Mouse (Mus musculus) kidney, embryonic 14.5 days (tissue): ENCODE data around the gene Gm10600. TPM values are rescaled to one million over a fixed set of nuclear protein-coding genes. Genes with fewer than 3 reads are reported as not detected.
"Not testable (repeated sequence)": the region's sequence is repeated elsewhere in the genome, so short reads cannot be mapped to it uniquely, and the experiment has no call there.

ENCODE experiments used
- ATAC-seq: fragments of 200-750 bp; cut with Nextera tagmentation; 2 replicates; pipeline ENCODE4 v1.8.0; 2017; ENCODE audit warnings: moderate number of reproducible peaks, mild to moderate bottlenecking, moderate TSS enrichment, moderate library complexity; ENCODE audit not compliant: low FRiP score, low TSS enrichment
- H3K27ac ChIP-seq: fragments of 300-500 bp; sonication (generic); 2 replicates; pipeline ENCODE4 v1.5.1; 2014; ENCODE audit warnings: low read depth, mild to moderate bottlenecking, low read length, moderate library complexity, mixed read lengths
- H3K27me3 ChIP-seq: fragments of 300-500 bp; sonication (generic); 2 replicates; pipeline ENCODE4 v1.6.1; 2014; ENCODE audit warnings: mild to moderate bottlenecking, low read length; ENCODE audit not compliant: control insufficient read depth, insufficient read depth
- H3K36me3 ChIP-seq: fragments of 300-500 bp; sonication (generic); 2 replicates; pipeline ENCODE4 v1.6.1; 2014; ENCODE audit warnings: low read length, mixed read lengths; ENCODE audit not compliant: control insufficient read depth, insufficient read depth
- H3K4me1 ChIP-seq: fragments of 300-500 bp; sonication (generic); 2 replicates; pipeline ENCODE4 v1.6.1; 2014; ENCODE audit warnings: low read length, mixed read lengths; ENCODE audit not compliant: control insufficient read depth, insufficient read depth
- H3K4me2 ChIP-seq: fragments of 300-500 bp; sonication (generic); replicated peaks from 2 replicates; pipeline ENCODE4 v1.6.1; 2014; ENCODE audit warnings: low read depth, mild to moderate bottlenecking, low read length
- H3K4me3 ChIP-seq: fragments of 300-500 bp; sonication (generic); 2 replicates; pipeline ENCODE4 v1.5.1; 2014; ENCODE audit warnings: mild to moderate bottlenecking, low read length
- H3K9ac ChIP-seq: fragments of 300-500 bp; sonication (generic); 2 replicates; pipeline ENCODE4 v1.6.1; 2014; ENCODE audit warnings: low read depth, mild to moderate bottlenecking, low read length, moderate library complexity
- H3K9me3 ChIP-seq: fragments of 300-500 bp; sonication (generic); 2 replicates; pipeline ENCODE4 v1.6.1; 2016; ENCODE audit warnings: low read length; ENCODE audit not compliant: control insufficient read depth
- WGBS: fragments of 180-500 bp; shearing (Covaris S2); extraction: QIAGEN DNeasy Blood & Tissue Kit; methylation state at CpG from one replicate; pipeline ENCODE4 v1.1.7; 2014; 5-methylcytosine and 5-hydroxymethylcytosine counted together
- polyA plus RNA-seq: library from polyadenylated mRNA; unstranded; fragments of >200 nt; fragmentation: Nextera tagmentation; extraction: Ambion mirVana; gene quantifications from 2 replicates; pipeline ENCODE4 v1.2.1, GENCODE M21; 2014

Gene Gm10600
- polyA plus RNA-seq: not detected in 2 replicates

DNA sequence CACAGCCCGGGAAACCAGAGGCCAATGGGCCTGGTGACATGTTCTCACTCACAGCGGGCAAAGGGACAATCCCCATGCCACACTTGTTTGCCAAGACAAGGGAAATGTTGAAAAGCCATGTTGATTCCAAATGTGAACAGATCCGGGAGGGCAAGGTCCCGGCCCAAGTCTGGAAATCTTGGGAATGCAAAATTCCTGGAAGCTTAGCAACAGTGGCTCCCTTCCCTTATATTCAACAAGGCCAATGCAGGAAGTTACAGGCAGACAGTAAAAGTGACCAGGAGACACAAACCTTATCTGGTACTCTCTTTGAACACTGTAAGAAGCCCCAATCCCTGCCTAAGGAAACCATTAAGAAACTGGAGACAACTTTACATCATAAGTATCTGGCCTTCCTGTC, at the start of gene Gm10600:
TSS of gene Gm10600 (plus strand) at position 301 of the 400 bp plus-strand sequence.
- not testable (repeated sequence) for H3K4me3 ChIP-seq, ATAC-seq, H3K27ac ChIP-seq, H3K27me3 ChIP-seq, H3K9ac ChIP-seq, H3K4me1 ChIP-seq, H3K4me2 ChIP-seq, H3K9me3 ChIP-seq, H3K36me3 ChIP-seq
- no CpG with 5 or more reads among the region's 4 CpGs for WGBS

DNA sequence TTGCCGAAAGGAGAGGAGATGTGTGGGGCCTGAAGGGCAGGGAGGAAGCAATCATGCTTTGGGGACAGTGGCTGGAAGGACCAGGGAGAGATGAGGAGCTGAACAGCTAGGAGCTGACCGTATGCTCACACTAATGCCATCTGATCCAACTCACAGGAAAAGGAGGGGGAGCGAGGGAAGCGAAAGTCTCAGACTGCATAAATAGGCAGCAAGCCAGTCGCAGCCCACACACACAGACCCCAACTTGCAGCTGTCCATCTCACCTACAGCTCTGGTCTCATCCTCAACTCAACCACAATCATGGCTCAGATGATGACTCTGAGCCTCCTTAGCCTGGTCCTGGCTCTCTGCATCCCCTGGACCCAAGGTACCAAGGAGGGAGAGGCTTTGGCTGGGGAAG, 15.0 kb downstream of the Gm10600 start, which contains the start of gene Ccl21b:
TSS of gene Ccl21b (plus strand) at position 301 of the 400 bp plus-strand sequence.
- not testable (repeated sequence) for H3K4me3 ChIP-seq, ATAC-seq, H3K4me2 ChIP-seq, H3K9me3 ChIP-seq, H3K36me3 ChIP-seq, H3K9ac ChIP-seq, H3K4me1 ChIP-seq, H3K27ac ChIP-seq, H3K27me3 ChIP-seq
- no CpG with 5 or more reads among the region's 5 CpGs for WGBS

Other genes with a start within 250 kb of the Gm10600 start
- not detected in 2 replicates for gene Gm21093, start 205.9 kb upstream of the Gm10600 start, polyA plus RNA-seq
- not detected in 2 replicates for gene Gm3893, start 149.4 kb upstream of the Gm10600 start, polyA plus RNA-seq
- 4.4 and 14.3 TPM in 2 replicates for gene Gm13304, start 125.8 kb upstream of the Gm10600 start, polyA plus RNA-seq
- not detected in 2 replicates for gene Gm13306, start 87.2 kb upstream of the Gm10600 start, polyA plus RNA-seq
- gene Gm13305, start 72.0 kb upstream of the Gm10600 start, polyA plus RNA-seq: 0.11 TPM in 1 of 2 replicates, not detected in the other
- 2.3 TPM in 1 of 2 replicates, not detected in the other for gene Ccl21b, start 15.1 kb downstream of the Gm10600 start, polyA plus RNA-seq
- not detected in 2 replicates for gene Gm21953, start 53.6 kb downstream of the Gm10600 start, polyA plus RNA-seq
- gene Fam205a3, start 77.7 kb downstream of the Gm10600 start, polyA plus RNA-seq: 0.19 TPM in 1 of 2 replicates, not detected in the other
- gene Gm21586, start 198.7 kb downstream of the Gm10600 start, polyA plus RNA-seq: not detected in 2 replicates
- gene Gm2163, start 226.1 kb downstream of the Gm10600 start, polyA plus RNA-seq: not detected in 2 replicates